Mouse (Mus musculus): Measurements from ENCODE around the gene Desi2.
"Not testable (repeated sequence)": the region's sequence is repeated elsewhere in the genome, so short reads cannot be mapped to it uniquely, and the experiment has no call there.

Desi2 gene

GRCm38 (mm10) chr1:178187216-178187791 is at the start of gene Desi2:
Gene Desi2 (plus strand): TSS chr1:178187417.
- peak; percentile 95 to 97 for DNase-seq (ENCODE audit: low spot score in 2 of 2)

- DNase-seq (ENCODE audit: low spot score in 2 of 2), result peak in 1 of 2 experiments; percentile 32
Observed at GRCm38 (mm10) chr1:178146513-178146912, 40.7 kb upstream of the Desi2 start.

- DNase-seq (ENCODE audit: low spot score in 2 of 2), result not testable (repeated sequence)
Observed at GRCm38 (mm10) chr1:178146915-178147314, 40.3 kb upstream of the Desi2 start.

GRCm38 (mm10) chr1:178182251-178182650 is 5.0 kb upstream of the Desi2 start:
- no peak for DNase-seq (ENCODE audit: low spot score in 2 of 2)

GRCm38 (mm10) chr1:178185591-178185990 is 1.6 kb upstream of the Desi2 start:
- no peak for DNase-seq (ENCODE audit: low spot score in 2 of 2)

GRCm38 (mm10) chr1:178187810-178188209 is 593 bp downstream of the Desi2 start:
- DNase-seq (ENCODE audit: low spot score in 2 of 2), result not testable (repeated sequence)

GRCm38 (mm10) chr1:178188386-178188785 is 1.2 kb downstream of the Desi2 start:
- peak in 1 of 2 experiments; percentile 19 for DNase-seq (ENCODE audit: low spot score in 2 of 2)

- DNase-seq (ENCODE audit: low spot score in 2 of 2), result no peak
Observed at GRCm38 (mm10) chr1:178205701-178206325, 18.6 kb downstream of the Desi2 start.

GRCm38 (mm10) chr1:178207856-178208255 is 20.6 kb downstream of the Desi2 start:
- DNase-seq (ENCODE audit: low spot score in 2 of 2), result not testable (repeated sequence)

- DNase-seq (ENCODE audit: low spot score in 2 of 2), result no peak
Observed at GRCm38 (mm10) chr1:178209966-178210365, 22.7 kb downstream of the Desi2 start.

- DNase-seq (ENCODE audit: low spot score in 2 of 2), result no peak
Observed at GRCm38 (mm10) chr1:178217157-178217556, 29.9 kb downstream of the Desi2 start.

- no peak for DNase-seq (ENCODE audit: low spot score in 2 of 2)
Observed at GRCm38 (mm10) chr1:178218305-178218704, 31.1 kb downstream of the Desi2 start.

GRCm38 (mm10) chr1:178219166-178220077 is 32.2 kb downstream of the Desi2 start:
- DNase-seq (ENCODE audit: low spot score in 2 of 2), result no peak

GRCm38 (mm10) chr1:178228888-178229287 is 41.7 kb downstream of the Desi2 start:
- DNase-seq (ENCODE audit: low spot score in 2 of 2), result not testable (repeated sequence)

GRCm38 (mm10) chr1:178234109-178234508 is 46.9 kb downstream of the Desi2 start:
- no peak for DNase-seq (ENCODE audit: low spot score in 2 of 2)

GRCm38 (mm10) chr1:178235919-178236466 is 48.8 kb downstream of the Desi2 start:
- no peak for DNase-seq (ENCODE audit: low spot score in 2 of 2)

- DNase-seq (ENCODE audit: low spot score in 2 of 2), result no peak
Observed at GRCm38 (mm10) chr1:178238676-178239075, 51.5 kb downstream of the Desi2 start.

- DNase-seq (ENCODE audit: low spot score in 2 of 2), result no peak
Observed at GRCm38 (mm10) chr1:178241884-178242508, 54.8 kb downstream of the Desi2 start.

- no peak for DNase-seq (ENCODE audit: low spot score in 2 of 2)
Observed at GRCm38 (mm10) chr1:178248107-178248820, 61.0 kb downstream of the Desi2 start.

- no peak for DNase-seq (ENCODE audit: low spot score in 2 of 2)
Observed at GRCm38 (mm10) chr1:178254598-178254997, 67.4 kb downstream of the Desi2 start.

GRCm38 (mm10) chr1:178256351-178256750 is 69.1 kb downstream of the Desi2 start:
- no peak for DNase-seq (ENCODE audit: low spot score in 2 of 2)
